Mouse (Mus musculus): ENCODE data around the gene Cpeb3. TPM values are rescaled to one million over a fixed set of nuclear protein-coding genes. Genes with fewer than 3 reads are reported as not detected.
A peak's percentile ranks its signal among the peaks of the same experiment; 100 is the strongest.

The Cpeb3 gene
- polyA plus RNA-seq, 1 experiment from 2014 or later, result 10.1 TPM

GRCm38 (mm10) chr19:37198165-37198880, 10.1 kb downstream of the Cpeb3 start:
- H3K9me3 ChIP-seq (ENCODE audit: control insufficient read depth, low read length), result no peaks in the 10 kb centered on the region
- no peak overlapping the region for H3K4me2 ChIP-seq (ENCODE audit: low read length)
- 88% methylated on average over 1 of the region's 1 CpGs for WGBS
- DNase-seq, result no peak
- H3K4me3 ChIP-seq (replicated peaks; ENCODE audit: low read depth, low read length), result no peak overlapping the region
- no peak overlapping the region for H3K9ac ChIP-seq (replicated peaks; ENCODE audit: low read length)
- no peaks in the 10 kb centered on the region for H3K36me3 ChIP-seq (ENCODE audit: control insufficient read depth, insufficient read depth, low read length)
- no peaks in the 10 kb centered on the region for H3K27me3 ChIP-seq (ENCODE audit: control insufficient read depth, insufficient read depth, low read length)
- H3K4me1 ChIP-seq (ENCODE audit: control insufficient read depth, insufficient read depth, low read length), result no peaks in the 10 kb centered on the region
- no peak overlapping the region for H3K27ac ChIP-seq (replicated peaks; ENCODE audit: low read depth, low read length)
- ATAC-seq (ENCODE audit: low FRiP score, low TSS enrichment), result no peak

GRCm38 (mm10) chr19:37192475-37193058, 15.8 kb downstream of the Cpeb3 start:
- no peaks in the 10 kb centered on the region for H3K27me3 ChIP-seq (ENCODE audit: control insufficient read depth, insufficient read depth, low read length)
- no peak for DNase-seq
- no peak overlapping the region for H3K9ac ChIP-seq (replicated peaks; ENCODE audit: low read length)
- H3K27ac ChIP-seq (replicated peaks; ENCODE audit: low read depth, low read length), result no peak overlapping the region
- H3K4me3 ChIP-seq (replicated peaks; ENCODE audit: low read depth, low read length), result no peak overlapping the region
- no peaks in the 10 kb centered on the region for H3K9me3 ChIP-seq (ENCODE audit: control insufficient read depth, low read length)
- no peak overlapping the region for H3K4me2 ChIP-seq (ENCODE audit: low read length)
- 85% methylated on average over 5 of the region's 5 CpGs for WGBS
- no peak for ATAC-seq (ENCODE audit: low FRiP score, low TSS enrichment)
- no peaks in the 10 kb centered on the region for H3K36me3 ChIP-seq (ENCODE audit: control insufficient read depth, insufficient read depth, low read length)
- H3K4me1 ChIP-seq (ENCODE audit: control insufficient read depth, insufficient read depth, low read length), result no peaks in the 10 kb centered on the region

GRCm38 (mm10) chr19:37188366-37188948, 19.9 kb downstream of the Cpeb3 start:
- Histone ChIP-seq H3K4me3 (replicated peaks; ENCODE audit: low read depth, low read length) (no peak overlapping the region), H3K27me3 (ENCODE audit: control insufficient read depth, insufficient read depth, low read length) (no peaks in the 10 kb centered on the region), H3K27ac (replicated peaks; ENCODE audit: low read depth, low read length) (no peak overlapping the region), H3K9ac (replicated peaks; ENCODE audit: low read length) (no peak overlapping the region), H3K36me3 (ENCODE audit: control insufficient read depth, insufficient read depth, low read length) (no peaks in the 10 kb centered on the region), H3K4me2 (ENCODE audit: low read length) (no peak overlapping the region), H3K9me3 (ENCODE audit: control insufficient read depth, low read length) (no peaks in the 10 kb centered on the region), H3K4me1 (ENCODE audit: control insufficient read depth, insufficient read depth, low read length) (no peaks in the 10 kb centered on the region)
- no peak for DNase-seq
- WGBS, result 76% methylated on average over 4 of the region's 4 CpGs
- ATAC-seq (ENCODE audit: low FRiP score, low TSS enrichment), result no peak

GRCm38 (mm10) chr19:37177819-37178708, 30.3 kb downstream of the Cpeb3 start:
- Histone ChIP-seq H3K4me3 (replicated peaks; ENCODE audit: low read depth, low read length) (peak overlapping the region; percentile 69), H3K9me3 (ENCODE audit: control insufficient read depth, low read length) (no peaks in the 10 kb centered on the region), H3K27me3 (ENCODE audit: control insufficient read depth, insufficient read depth, low read length) (no peaks in the 10 kb centered on the region), H3K36me3 (ENCODE audit: control insufficient read depth, insufficient read depth, low read length) (no peaks in the 10 kb centered on the region), H3K4me2 (ENCODE audit: low read length) (peak overlapping the region; percentile 99), H3K9ac (replicated peaks; ENCODE audit: low read length) (peak overlapping the region; percentile 39; the same call in 1 of the 2 replicates), H3K4me1 (ENCODE audit: control insufficient read depth, insufficient read depth, low read length) (peaks cover 15% of the 10 kb centered on the region), H3K27ac (replicated peaks; ENCODE audit: low read depth, low read length) (peak overlapping the region; percentile 76)
- DNase-seq (peak; percentile 92), ATAC-seq (ENCODE audit: low FRiP score, low TSS enrichment) (peak; percentile 74)
- 13% methylated on average over 17 of the region's 17 CpGs for WGBS

GRCm38 (mm10) chr19:37176879-37177462, 31.4 kb downstream of the Cpeb3 start:
- 41% methylated on average over 4 of the region's 4 CpGs for WGBS
- H3K27ac ChIP-seq (replicated peaks; ENCODE audit: low read depth, low read length), result no peak overlapping the region
- DNase-seq, result peak; percentile 26

GRCm38 (mm10) chr19:37175919-37176318, 32.5 kb downstream of the Cpeb3 start:
- 8% methylated on average over 6 of the region's 6 CpGs for WGBS
- H3K36me3 ChIP-seq (ENCODE audit: control insufficient read depth, insufficient read depth, low read length), result no peaks in the 10 kb centered on the region
- peak overlapping the region; percentile 94 for H3K27ac ChIP-seq (replicated peaks; ENCODE audit: low read depth, low read length)
- peaks cover 31% of the 10 kb centered on the region for H3K4me1 ChIP-seq (ENCODE audit: control insufficient read depth, insufficient read depth, low read length)
- peak overlapping the region; percentile 81 for H3K9ac ChIP-seq (replicated peaks; ENCODE audit: low read length)
- no peaks in the 10 kb centered on the region for H3K9me3 ChIP-seq (ENCODE audit: control insufficient read depth, low read length)
- H3K27me3 ChIP-seq (ENCODE audit: control insufficient read depth, insufficient read depth, low read length), result no peaks in the 10 kb centered on the region
- DNase-seq, result peak; percentile 64
- peak overlapping the region; percentile 99 for H3K4me2 ChIP-seq (ENCODE audit: low read length)
- H3K4me3 ChIP-seq (replicated peaks; ENCODE audit: low read depth, low read length), result peak overlapping the region; percentile 69
- ATAC-seq (ENCODE audit: low FRiP score, low TSS enrichment), result no peak

More at GRCm38 (mm10) chr19:37176879-37177462, 31.4 kb downstream of the Cpeb3 start:
- peak overlapping the region; percentile 99 for H3K4me2 ChIP-seq (ENCODE audit: low read length)
- peak overlapping the region; percentile 69 for H3K4me3 ChIP-seq (replicated peaks; ENCODE audit: low read depth, low read length)
- no peaks in the 10 kb centered on the region for H3K27me3 ChIP-seq (ENCODE audit: control insufficient read depth, insufficient read depth, low read length)
- H3K9me3 ChIP-seq (ENCODE audit: control insufficient read depth, low read length), result no peaks in the 10 kb centered on the region
- ATAC-seq (ENCODE audit: low FRiP score, low TSS enrichment), result no peak
- peaks cover 26% of the 10 kb centered on the region for H3K4me1 ChIP-seq (ENCODE audit: control insufficient read depth, insufficient read depth, low read length)
- H3K9ac ChIP-seq (replicated peaks; ENCODE audit: low read length), result no peak overlapping the region; the same call in 1 of the 2 replicates
- no peaks in the 10 kb centered on the region for H3K36me3 ChIP-seq (ENCODE audit: control insufficient read depth, insufficient read depth, low read length)

GRCm38 (mm10) chr19:37175436-37175805, 33.0 kb downstream of the Cpeb3 start:
- H3K36me3 ChIP-seq (ENCODE audit: control insufficient read depth, insufficient read depth, low read length), result no peaks in the 10 kb centered on the region
- ATAC-seq (ENCODE audit: low FRiP score, low TSS enrichment) (no peak), DNase-seq (no peak)
- peaks cover 31% of the 10 kb centered on the region for H3K4me1 ChIP-seq (ENCODE audit: control insufficient read depth, insufficient read depth, low read length)
- no peaks in the 10 kb centered on the region for H3K9me3 ChIP-seq (ENCODE audit: control insufficient read depth, low read length)
- H3K9ac ChIP-seq (replicated peaks; ENCODE audit: low read length), result peak overlapping the region; percentile 81
- peak overlapping the region; percentile 94 for H3K27ac ChIP-seq (replicated peaks; ENCODE audit: low read depth, low read length)
- peak overlapping the region; percentile 69 for H3K4me3 ChIP-seq (replicated peaks; ENCODE audit: low read depth, low read length)
- no peaks in the 10 kb centered on the region for H3K27me3 ChIP-seq (ENCODE audit: control insufficient read depth, insufficient read depth, low read length)
- peak overlapping the region; percentile 99 for H3K4me2 ChIP-seq (ENCODE audit: low read length)
- under 1% methylated on average over 12 of the region's 12 CpGs for WGBS

All from midbrain, embryonic 14.5 days (tissue).